Mouse (Mus musculus) testis, adult 2 months (tissue): Measurements from ENCODE around the gene Gm28308.

Source experiments
- CTCF ChIP-seq: fragments of 200-500 bp; IDR thresholded peaks from 2 replicates; pipeline ENCODE4 v1.5.1; 2012; ENCODE audit warnings: low read depth, mild to moderate bottlenecking, inconsistent platforms, low read length, moderate library complexity; ENCODE audit not compliant: control insufficient read depth, insufficient read depth, insufficient replicate concordance
- POLR2A ChIP-seq: fragments of 200-500 bp; IDR thresholded peaks from 2 replicates; pipeline ENCODE4 v1.6.1; 2012; ENCODE audit warnings: low read depth, mild to moderate bottlenecking, inconsistent platforms, low read length, moderate library complexity; ENCODE audit not compliant: control insufficient read depth

DNA sequence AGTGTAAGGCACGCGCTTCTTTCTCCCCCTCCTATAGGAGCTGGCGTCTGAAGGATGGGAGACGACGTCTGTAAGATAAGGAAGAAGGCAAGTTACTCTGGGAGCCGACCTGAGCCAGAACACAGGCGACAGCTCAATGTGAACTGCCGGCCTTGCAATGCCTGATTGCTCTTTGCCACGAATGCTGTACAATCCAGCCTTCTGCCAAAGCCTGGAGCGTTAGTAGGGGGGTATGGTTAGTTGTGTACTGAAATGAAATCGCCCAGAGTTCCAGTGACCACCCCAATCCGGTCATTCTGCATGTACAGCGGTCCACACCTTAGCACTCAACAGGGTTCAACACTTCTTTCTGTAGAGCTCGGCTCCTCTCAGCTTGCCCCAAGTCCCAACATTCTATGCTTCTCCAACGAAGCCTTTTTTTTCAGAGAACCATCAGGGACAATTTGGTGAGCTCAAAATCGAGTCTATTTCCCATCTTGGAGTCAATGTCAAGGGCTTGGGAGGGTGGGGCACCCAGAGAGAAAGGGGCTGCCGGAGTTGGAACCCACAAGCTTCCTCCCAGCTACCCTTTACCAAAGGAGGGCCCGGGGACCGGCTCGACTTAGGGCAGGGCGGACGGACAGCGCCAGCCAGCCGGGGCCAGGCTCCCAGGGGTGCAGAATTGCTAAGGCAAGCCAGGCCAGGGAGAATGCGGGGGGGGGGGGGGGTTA is 46.1 kb upstream of the Gm28308 start:
- TF ChIP-seq POLR2A (no peak), CTCF (no peak)
